Mouse (Mus musculus) retina, adult 2 months (tissue): ENCODE measurements around the gene Tprn.

Experiments
- DNase-seq: peaks from one replicate; pipeline ENCODE4 v3.0.0-alpha.2; 2012; ENCODE audit warnings: low read depth, low spot score

The Tprn gene

DNA sequence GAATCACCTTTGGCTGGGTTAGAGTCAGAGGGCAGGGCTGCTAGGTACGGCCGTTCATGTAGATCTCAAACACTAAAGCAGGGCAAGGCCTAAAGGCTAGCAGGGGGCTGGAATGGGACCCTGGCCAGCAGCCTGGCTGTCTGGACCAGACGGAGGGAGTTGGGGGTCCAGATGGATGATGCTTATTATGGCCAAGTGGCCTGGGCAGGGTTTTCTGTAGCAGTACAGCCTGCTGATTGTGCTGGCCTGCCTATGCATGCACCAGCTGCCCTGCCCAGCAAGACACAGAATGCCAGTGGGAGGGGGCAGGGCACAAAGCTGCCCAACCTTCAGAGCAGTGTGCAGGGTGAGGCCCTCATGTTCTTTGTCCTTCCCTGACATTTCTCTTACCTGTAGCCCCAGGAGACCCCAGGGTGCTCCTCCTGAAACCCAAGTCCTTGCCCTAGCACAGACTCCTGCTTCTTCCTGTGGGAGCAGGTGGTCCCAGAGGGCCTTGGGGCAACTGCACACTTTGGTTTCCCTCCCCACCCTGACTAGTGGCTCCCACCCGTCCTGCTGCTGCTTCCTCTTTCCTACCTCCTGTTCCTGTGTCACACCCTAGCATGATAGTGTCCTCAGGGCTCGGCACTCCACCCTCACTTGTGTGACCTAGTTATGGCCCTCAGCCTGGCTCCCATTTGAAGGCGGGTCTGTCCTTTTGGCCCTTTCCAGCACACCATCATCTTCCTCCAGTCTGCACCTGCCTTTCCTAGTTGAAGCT lies 3.7 kb downstream of the Tprn start:
- no peak for DNase-seq

DNA sequence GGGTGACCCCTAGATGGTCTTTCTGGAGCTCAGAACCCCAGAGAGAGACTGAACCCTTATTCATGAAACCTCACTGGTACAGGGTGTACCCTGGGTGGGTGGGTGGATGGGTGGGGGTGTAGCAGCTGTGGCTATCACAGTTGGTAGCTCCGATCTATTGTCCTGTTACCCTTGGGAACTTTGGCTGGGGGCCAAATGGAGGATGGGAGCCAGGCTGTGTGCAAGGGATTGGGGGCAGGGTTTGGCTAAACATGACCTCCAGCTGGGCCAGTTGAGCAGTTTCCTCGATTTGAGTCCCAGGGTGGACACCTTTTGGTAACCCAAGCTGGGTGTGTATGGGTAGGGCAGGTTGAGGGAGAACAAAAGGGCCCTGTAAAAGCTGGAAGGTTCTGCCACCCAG lies 4.3 kb downstream of the Tprn start:
- DNase-seq, result no peak

DNA sequence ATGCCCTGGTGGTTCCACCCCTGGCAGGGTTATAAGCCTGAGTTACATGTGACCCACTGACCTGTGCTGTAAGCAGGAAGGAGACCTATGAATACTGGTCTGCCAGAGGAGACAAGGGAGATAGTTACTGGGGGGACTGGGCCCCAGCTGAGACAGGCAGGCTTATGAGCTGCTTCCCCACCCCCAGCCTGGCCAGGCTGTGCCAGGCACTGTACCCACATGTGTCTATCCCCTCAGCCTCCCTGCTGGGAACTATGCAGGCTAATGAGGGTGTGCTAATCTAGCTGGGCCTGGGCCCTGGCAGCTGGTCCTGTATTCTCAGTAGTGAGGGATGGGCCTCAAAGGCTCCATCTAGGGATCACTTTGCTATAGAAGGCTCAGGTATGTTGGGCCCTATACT lies 4.8 kb downstream of the Tprn start:
- no peak for DNase-seq

- DNase-seq, result no peak
Measured at GRCm38 (mm10) chr2:25267746-25268309, 5.4 kb downstream of the Tprn start.

DNA sequence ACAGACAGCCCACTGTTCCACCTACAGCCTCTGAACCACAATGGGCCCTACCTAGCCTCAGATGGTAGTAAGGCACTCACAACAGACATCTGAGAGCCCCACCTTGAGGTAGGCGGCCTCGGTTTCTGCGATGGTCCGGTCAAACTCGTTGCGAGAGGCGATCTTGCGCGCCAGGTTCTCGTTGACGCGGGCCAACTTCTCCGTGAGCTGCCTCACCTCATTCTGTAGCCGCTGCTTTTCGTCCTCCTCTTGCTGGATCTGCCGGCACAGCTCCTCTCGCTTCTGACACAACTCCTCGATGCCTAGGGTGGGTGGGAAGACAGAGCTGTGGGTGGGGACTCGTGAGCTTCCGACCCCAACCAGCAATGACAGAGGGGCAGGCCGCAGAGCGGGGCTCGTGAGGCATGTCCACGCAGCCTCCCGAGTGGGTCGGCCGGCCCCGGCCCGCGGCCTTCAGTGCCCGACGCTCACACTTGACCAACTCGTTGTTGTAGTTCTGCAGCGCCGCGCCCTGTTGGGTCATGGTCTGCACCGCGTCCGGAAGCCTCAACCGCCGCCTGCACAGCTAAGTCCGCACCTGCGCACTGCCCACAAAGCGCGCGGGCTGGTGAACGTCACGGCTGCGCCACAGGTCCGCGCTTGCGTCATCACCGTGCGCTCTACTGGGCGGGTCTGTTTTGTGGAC lies 9.6 kb downstream of the Tprn start, which contains the start of the genes Ssna1 and Anapc2:
Gene Ssna1 (minus strand): TSS at position 612 of the 685 bp plus-strand sequence.
Gene Anapc2 (plus strand): TSS at position 652 of the 685 bp plus-strand sequence.
- peak; percentile 92 for DNase-seq

GRCm38 (mm10) chr2:25272515-25272914 lies 10.1 kb downstream of the Tprn start:
- no peak for DNase-seq

- DNase-seq, result no peak
Measured at GRCm38 (mm10) chr2:25273010-25273409, 10.6 kb downstream of the Tprn start.

GRCm38 (mm10) chr2:25278928-25279882 lies 16.8 kb downstream of the Tprn start:
- no peak for DNase-seq

DNA sequence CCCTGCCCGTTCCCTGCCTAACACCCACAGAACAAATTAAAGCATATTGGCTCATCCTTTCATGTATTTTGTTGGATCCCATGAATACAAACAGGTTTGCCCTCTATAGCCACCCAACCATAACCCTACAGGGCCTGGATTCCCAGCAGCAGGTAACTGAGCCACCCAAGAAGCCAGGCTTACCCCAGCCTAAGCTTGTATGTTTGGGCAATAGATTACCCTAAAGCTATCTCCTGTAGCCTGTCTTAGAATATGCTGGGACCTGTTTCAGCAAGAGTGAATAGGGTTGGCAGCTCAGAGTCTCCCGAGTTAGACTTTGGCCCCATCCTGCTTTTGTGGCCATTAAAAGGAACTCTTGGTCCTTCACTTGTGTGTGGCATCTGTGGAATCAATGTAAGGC lies 23.1 kb downstream of the Tprn start:
- no peak for DNase-seq

DNA sequence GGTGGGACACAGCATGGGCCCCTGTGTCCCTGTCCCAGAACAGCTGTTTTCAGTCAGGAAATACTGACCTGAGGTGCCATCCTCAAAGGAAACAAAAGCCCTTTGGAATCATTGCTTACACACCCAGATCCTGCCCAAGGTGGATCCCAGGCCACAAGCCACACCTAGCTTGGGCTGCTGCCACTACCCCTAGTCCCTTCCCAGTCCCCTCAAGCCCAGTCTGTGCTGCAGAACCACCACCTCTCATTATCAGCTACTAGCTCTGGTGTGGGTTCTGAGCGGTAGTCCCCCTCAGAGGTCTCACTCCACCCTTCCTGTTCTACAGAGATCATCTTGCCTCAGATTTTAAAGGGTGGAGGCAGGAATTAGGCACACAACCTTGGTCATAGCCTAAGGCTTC lies 23.9 kb downstream of the Tprn start:
- no peak for DNase-seq

DNA sequence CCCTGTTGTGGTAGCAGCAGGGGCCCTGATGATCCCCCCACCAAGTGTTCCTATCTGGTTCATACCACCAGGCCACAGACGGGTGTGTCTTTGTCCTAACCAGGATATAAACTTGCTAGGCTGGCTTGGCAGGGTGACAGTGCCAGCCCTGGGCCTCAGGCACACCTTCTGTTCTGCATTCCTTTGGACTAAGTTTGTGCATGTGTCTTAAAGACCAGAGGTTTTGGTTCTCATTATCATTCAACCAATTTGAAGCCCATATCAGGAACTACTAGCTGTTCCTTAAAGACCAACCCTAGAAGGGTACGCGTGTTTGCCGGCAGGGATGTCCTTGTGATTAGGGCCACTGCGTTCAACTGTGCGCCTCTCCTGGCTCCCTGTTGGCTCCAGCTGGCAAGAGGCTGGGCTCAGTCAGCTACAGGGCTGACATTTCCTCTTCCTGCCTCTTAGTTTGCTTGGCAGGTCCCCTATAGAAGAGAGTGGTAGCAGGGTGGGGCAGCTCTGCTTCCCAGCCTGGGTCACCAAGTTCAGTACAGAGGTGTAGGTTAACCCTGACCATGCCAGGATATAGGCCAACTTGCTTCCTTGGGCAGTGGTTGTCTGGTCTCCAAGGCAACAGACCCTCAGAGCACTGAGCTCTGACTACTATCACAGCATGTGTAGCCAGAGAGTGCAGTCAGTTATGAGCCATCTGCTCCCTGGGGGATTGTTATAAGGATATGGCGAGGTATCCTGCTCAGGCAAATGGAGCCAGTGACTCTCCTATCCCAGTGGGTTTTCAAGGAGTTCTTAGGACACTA lies 24.6 kb downstream of the Tprn start:
- no peak for DNase-seq

DNA sequence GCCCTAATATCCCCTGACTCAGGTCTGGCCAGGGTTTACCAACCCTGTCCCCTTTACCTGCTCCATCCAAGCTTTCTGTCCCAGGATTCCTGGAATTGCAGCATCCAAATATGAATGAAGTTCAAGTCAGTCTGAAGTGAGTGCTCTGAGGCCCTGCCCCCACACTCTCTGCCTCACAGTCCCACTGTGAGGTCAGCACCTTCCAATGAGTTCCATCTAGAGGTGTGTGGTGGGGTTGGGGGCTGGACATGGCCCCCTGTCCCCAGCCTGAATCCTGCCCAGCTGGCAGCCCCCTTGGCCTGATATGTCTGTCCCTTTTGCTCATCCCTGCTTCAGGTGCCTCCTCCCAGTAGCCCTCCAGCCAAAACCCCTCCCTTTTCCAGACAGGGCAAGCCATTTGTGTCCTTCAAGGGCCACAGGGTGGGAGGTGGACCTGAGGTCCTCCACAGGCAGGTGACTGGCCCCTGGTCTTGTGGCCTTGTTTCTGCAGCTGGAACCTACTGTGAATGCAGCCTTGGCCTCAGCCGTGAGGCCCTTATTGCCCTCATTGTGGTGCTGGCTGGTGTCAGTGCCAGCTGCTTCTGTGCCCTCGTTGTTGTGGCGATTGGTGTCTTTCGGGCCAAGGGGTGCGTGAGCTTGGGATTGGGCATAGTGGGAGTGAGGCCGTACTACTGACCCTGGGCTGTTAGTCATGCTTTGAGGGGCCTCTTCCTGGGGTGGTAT lies 25.7 kb downstream of the Tprn start, which contains the start of gene Tmem210:
Gene Tmem210 (plus strand): TSS at position 219 of the 723 bp plus-strand sequence.
- no peak for DNase-seq

DNA sequence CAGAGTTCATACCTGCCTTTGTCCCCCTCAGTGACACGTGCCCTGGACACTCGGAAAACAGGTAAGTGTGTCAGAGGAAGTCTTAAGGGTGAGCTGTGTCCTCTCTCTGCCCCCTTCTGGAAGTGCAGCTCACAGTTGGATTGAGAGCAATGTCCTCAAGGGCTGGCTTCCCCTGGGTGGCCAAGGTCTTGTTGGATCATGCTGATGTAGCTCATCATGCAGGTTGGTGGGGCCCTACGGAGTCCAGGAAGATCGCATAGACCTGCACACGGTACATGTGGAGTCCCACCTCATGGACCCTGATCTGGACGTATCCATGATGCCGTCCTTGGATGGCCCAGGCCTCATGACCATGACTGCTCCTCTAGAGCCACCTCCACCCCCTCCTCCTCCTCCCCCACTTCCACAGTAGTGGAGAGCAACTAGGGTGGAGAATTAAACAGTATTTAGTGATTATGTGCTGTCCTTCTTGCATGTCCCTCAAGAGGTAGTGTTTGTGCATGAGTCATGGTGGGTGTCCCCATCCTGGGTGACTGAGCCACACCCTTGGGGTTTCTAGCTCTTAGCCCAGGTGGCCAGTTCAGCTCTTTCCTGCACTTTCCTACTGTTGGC lies 26.4 kb downstream of the Tprn start:
- no peak for DNase-seq

DNA sequence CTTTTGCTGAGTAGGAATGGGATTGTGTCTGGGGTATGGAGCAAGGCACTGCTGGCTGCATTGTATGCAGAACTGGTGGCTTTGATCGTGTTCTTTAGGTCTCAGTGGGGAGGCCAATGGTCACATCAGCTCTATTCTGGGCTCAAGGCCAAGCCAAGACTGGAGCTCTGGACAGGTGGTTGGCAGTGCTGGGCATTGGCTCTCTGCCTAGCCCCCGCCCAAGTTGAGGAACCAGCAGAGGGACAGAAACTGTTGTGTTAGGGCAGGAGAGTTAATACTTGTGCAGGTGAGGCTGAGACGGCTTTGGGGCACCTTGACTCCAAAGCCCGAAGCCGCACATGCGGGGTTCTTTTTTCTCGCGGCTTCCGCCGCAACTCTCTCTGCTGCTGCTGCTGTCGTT lies 27.2 kb downstream of the Tprn start, which contains the start of gene Lrrc26:
Gene Lrrc26 (plus strand): TSS at position 265 of the 400 bp plus-strand sequence.
- no peak for DNase-seq

DNA sequence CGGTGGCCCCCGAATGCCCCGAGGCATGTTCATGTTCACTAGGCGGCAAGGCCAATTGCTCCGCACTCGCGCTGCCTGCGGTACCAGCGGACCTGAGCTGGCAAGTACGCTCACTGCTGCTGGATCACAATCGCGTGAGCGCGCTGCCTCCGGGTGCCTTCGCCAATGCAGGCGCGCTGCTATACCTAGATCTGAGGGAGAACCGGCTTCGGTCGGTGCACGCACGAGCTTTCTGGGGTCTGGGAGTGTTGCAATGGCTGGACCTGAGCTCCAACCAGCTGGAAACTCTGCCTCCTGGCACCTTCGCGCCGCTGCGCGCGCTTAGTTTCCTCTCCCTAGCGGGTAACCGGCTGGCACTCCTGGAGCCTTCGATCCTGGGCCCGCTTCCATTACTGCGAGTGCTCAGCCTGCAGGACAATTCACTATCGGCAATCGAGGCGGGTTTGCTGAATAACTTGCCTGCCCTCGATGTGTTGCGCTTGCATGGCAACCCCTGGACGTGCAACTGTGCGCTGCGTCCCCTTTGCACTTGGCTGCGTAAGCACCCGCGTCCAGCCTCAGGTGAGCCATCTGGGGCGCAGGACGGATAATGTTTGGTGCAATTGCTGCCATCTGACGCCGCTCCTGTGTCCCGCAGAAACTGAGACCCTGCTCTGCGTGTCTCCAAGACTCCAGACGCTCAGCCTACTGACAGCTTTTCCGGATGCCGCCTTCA lies 27.8 kb downstream of the Tprn start:
- DNase-seq, result no peak

GRCm38 (mm10) chr2:25290816-25291130 lies 28.4 kb downstream of the Tprn start:
- no peak for DNase-seq

DNA sequence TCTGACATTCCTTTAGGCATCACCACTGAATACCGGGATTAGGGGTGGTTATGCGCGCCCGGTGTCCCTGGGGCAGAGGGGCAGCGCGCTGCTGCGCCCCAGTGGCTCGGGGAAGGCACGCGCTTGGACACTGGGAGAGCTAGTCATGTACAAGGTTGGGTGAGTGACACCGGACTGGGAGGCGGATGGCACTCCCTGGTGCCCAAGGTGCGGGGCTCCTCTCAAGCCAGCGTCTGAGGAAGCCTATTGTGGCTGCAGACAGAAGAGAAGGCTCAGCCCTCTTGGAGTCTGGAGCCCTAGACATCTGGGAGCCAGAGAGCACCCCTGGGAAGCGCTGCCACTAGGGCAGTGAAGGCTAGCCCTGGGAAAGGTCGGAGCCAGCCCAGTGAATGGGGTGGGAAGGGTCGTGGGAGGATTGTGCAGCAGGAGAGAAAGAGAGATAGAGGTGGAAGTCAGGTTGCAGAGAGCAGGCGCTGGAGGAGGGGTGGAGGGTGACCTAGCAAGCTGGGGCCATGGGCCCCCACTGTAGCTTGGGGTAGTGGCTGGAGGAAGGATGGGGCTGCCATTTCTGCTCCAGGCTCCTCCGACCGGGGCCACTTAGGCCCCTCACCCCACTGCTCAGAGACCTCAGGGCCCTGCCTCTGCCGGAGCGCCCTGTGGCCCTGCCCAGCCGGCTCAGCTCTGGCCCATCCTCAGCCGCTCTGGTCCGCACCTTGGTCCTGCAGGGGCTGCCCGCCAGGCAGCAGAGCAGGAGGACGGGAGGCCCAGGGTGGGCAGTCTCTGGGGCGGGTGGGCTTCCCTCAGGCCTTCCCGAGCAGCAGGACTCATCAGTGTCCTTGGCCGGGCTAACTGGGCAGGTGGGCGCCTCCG lies 29.0 kb downstream of the Tprn start:
- DNase-seq, result no peak

DNA sequence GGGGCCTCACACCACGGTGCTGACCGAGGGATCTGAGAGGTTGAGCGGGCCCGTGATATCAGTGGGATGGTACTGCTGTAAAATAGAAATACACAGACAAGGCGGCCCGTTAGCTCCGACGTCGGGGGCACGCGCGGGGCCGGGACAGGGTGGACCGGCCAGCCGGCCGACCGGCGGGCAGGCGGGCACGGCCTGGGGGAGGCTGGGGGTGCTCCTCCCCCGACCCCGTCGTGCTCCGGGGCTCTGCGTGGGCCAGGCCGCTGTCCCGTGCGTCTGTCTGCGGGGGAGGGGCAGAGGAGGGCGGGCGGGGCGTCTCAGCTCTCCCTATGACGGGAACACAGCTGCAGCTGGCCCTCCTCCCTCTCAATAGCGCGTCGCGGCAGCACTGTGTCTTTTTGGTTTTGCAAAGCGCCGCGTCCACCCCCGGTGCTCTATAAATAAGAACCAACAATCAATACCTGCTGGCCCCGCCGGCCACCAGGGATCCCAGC lies 29.7 kb downstream of the Tprn start:
- no peak for DNase-seq
